Mouse (Mus musculus) adrenal gland, postnatal 36 days (tissue): ENCODE results near the gene Abhd14a. TPM values are rescaled to one million over a fixed set of nuclear protein-coding genes. Genes with fewer than 3 reads are reported as not detected.

ENCODE experiments used
- DNase-seq, 2 experiments: peaks; one replicate each; pipeline ENCODE4 v3.0.0; 2021; ENCODE audit warnings: mixed read lengths in 1 of 2
- total RNA-seq, 2 experiments: library from RNA; stranded (reverse); gene quantifications; 2 replicates each; pipeline ENCODE4 v1.2.3; 2021

The Abhd14a gene
- total RNA-seq, 2 experiments from 2014 or later, result 18.9 to 20.2 TPM

DNA sequence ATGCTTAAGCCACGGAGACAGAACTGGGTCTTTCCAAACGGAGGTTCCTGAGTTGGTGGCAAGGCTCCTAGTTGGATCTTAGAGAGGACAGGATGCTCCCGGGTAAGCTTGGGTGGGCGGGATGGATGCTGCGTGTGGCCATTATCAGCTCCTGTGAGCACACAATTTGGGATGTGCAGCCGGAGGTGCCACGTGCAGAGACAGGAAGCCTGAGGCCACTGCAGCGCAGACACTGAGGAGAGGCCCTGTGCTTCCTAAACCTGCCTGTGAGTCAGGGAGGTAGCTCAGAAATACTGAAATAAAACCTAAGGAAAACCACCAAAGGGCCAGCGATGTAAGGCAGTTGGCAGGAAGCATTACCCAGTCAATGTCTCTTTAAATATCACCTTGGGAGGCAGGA is 22.3 kb upstream of the Abhd14a start:
- no peak for DNase-seq

DNA sequence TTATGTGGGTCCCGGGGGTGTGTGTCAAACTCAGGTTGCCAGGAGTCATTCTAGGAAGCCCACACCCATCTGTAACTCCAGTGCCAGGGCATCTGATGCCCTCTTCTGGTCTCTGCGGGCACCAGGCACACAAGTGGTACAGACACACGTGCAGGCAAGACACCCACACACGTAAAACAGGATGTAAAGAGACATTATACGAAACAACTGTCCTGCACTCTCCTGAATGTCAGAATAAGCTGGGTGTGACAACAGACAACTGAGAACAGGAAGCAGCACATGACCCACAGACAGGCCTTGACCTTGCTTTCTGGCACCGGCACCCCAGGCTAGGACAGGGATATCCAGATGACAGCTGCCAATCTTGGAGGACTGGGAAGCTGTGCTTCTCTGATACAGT is 21.8 kb upstream of the Abhd14a start:
- no peak for DNase-seq

DNA sequence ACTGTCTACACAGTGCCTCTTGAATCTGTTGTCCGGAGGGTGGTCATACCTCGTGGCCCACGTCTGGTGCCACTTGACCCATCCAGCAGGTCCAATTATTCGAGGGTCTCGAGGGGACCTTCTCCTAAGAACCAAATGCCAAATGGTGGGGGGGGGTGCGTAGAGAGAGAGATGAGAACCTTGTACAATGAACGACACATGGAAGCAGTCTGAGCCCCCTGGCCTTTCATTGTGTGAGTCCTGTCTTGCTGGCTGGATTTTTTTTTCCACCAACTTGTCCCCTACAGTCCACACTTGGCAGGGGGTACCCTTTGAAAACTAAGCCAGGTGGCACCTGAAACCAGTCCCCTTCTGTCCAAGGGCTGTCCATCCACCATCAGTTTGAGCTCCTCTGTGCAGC is 20.3 kb upstream of the Abhd14a start:
- no peak for DNase-seq

DNA sequence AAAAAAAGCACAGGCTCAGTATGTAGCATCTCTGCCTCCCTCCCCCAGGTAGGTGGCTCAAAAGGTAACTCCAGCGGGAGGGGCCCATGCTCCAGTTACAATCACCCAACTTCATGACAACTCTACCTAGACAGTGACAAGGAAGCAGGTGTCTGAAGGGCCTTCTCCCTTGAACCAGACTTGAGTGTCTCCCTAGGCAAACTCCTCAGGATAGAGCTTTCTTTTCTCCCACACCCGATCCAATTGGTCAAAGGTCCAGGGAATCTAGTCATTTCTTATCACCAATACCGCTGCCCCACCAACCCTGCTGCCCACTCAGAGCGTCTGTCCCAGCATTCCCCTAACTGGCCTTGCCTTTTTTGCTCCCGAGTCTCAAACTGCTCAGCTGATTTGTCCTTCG is 19.2 kb upstream of the Abhd14a start:
- DNase-seq, result no peak

DNA sequence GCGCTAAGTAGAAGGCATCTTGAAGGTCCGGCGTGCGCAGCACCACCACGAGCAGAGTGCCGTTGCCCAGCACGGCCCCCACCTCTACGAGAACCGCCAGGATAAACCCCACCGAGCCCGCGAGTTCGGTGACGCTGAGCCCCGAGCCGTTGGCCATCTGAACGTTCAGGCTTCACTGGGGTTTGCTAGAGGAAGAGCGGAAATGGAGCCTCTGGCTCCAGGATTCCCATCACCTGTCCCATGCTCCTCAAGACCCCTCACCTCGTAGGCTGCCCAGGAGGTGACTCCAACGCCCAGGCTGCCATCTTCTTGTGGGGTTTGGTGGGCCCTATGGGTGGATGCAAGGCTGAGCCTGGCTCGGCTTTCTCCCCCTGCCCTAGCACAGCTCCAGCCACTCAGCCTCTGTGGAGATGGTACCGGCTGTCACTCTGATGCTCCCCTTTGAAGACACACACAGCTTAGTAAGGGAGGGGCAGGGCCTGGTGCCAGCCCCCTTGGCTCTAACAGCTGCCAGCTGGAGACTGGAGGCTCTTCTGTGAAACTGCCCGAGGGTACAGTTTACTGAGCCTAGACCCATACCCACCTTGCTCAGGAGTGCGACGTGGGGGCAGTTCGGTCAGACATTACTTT is 18.2 kb upstream of the Abhd14a start, which contains the start of gene Gpr62:
Gene Gpr62, minus strand, starts transcription at position 368 of the 630 bp plus-strand sequence.
- no peak for DNase-seq

DNA sequence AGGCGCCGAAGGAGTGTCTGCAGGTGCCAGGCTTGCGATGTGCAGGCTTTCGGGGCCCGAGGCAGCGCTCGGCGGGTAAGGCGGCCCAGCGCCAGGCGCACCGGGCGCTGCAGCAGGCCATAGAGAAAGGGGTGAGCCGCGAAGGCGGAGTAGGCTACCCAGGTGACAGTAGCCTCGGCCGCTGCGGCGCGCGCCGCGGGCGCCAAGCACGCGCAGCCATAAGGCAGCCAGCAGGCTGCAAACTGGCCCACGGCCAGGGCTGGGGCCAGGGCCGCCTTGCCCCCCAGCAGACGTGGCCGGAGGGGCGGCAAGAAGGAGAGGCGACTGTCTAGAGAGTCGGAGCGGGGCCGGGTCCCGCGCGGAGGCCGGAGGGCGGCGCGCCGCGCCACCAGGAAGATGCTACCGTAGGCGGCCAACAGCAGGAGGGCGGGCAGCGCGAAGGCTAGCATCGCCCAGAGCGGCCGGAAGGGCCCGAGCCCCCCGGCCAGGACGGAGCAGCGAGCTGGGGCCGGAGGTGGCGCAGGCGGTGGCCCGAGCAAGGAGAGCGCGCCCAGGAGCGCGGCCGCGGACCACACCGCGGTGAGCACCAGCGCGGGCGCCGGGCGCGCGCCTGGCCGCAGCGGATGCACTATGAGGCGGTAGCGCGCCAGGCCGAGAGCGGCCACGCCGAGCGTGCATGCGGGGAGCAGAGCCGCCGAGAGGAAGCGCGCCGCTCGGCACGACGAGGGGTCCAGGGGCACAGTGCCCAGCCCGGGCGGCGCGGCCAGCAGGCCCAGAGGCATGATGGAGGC is 17.5 kb upstream of the Abhd14a start:
- peak; percentile 55 to 76 for DNase-seq

DNA sequence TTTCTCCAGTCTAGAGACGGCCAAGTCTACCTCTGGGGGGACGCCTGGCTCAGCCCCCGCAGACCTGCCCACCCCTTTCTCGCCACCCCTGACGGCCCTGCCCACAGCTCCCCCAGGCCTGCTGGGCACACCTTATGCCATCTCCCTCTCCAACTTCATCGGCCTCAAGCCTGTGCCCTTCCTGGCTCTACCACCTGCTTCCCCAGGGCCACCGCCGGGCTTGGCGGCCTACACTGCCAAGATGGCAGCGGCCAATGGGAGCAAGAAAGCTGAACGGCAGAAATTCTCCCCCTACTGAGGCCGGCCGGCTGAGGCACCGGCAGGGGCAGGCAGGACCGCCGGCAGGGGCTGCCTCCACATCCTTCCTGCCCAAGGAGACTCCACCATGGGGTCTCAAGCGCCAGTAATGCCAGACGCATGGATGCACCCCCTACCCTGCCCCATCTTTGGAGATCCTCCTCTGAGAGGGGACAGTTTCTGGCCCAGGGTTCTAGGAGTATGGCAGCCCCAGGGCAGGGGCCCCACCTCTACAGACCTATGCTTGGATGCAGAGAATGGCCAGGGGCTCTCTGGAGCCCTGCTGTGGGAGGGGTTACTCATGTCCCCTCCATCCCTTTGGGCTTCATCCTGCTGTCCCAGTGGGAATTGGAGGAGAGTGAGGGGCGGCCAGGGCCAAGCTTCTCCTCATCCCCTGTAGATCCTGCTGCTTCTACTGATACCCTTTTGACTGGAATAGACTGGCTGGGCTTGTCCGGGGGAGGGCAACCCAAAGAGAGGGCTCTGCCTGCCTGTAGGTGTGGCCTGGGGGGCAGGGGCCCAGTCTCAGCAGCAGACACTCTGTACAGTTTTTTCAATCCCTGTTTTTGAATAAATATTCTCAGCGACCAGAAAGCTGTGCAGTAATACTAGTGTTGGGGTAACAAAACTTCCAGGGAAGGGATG is 15.9 kb upstream of the Abhd14a start:
- DNase-seq, result no peak

DNA sequence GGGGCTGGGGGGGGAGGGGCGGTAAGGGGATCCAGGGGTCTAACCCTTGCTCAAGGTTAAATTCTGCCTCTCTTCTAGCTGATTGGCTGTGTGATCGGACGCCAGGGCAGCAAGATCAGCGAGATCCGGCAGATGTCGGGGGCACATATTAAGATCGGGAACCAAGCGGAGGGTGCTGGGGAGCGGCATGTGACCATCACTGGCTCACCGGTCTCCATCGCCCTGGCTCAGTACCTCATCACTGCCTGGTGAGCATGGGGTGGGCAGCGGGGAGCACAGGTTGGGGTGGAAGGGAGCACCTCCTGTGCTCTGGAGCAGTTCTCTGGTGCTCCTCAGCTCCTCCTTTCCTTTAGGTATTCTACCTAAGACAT is 14.9 kb upstream of the Abhd14a start:
- DNase-seq, result no peak

DNA sequence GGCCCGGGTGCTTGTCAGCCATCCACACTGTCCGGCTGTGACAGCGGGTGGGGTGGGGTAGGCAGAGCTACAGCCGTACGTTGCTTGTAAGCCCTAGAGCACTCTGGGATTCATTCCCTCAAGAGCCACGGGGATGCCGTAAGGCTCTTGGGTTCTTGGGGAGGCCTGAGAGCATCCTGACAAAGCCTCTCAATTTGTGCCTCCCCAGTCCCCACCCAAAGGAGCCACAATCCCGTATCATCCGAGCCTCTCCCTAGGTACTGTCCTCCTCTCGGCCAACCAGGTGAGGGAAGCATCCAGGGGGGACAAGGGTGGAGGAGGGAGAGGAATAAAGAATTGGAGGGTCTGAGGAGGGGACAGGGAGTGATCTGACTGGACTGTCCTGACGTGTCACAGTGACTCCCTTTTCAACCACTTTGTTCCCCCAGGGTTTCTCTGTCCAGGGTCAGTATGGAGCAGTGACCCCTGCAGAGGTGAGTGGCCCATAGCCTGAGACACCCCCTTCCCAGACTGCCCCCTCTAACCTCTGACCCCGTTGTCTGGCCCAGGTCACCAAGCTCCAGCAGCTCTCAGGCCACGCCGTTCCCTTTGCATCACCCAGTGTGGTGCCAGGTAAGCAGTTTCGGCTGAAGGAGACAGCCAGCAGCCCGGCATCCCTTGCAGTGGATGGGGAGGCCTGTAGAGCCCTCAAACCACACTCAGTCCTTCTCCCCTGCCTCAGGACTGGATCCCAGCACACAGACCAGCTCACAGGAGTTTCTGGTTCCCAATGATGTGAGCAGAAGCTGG is 14.4 kb upstream of the Abhd14a start:
- DNase-seq, result no peak

DNA sequence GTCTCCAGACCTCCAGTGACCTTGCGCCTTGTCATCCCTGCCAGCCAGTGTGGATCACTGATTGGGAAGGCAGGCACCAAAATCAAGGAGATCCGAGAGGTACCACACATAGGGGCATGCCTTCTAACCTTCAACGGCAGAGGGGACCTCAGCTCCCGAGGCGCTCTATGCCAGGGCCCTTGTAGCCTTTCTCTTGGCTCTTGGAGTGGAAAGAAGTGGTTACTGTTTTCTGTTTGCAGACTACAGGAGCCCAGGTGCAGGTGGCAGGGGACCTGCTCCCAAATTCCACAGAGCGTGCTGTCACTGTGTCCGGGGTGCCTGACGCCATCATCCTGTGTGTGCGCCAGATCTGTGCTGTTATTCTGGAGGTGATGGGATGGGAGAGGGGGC is 13.5 kb upstream of the Abhd14a start:
- no peak for DNase-seq

DNA sequence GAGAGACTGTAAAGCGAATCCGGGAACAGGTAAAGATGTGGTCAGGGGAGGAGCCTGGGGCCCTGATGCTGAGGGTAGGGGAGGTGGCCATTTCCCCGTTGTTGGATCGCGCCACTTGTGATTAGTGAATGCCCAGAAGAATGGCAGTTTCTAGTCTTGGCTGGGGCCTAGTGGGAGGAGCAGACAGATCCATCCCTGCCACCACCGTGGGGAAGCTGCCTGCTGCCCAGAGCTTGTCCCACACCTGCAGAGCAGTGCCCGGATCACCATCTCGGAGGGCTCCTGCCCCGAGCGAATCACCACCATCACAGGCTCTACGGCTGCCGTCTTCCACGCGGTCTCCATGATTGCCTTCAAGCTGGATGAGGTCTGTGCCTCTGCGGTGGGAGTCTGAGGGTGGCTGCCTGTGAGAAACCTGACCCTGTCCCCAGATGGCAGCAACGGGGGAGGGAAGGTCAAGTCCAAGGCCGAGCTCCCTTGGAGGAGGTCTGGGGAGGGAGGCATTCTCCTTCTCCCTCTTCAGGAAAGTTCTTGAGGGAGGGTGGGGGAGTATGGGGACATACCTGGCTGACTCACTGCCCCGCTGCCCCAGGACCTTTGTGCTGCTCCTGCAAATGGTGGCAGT is 13.0 kb upstream of the Abhd14a start:
- DNase-seq, result no peak

DNA sequence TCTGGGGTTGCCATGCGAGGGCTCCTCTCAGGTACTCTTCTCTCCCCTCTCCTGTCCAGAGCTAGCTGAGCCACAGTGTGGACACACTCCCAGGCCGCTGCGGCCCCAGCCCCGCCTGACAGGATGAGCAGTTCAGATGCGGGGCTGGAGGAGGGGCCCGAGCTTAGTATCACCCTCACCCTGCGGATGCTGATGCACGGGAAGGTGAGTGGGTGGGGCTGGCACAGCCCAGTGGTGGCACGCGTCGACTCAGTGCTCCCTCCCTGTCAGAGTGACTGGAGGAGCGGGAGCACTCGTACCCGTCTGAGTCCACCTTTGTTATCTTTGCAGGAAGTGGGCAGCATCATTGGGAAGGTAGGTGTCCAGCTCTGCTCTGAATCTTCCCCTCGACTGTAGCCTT is 12.5 kb upstream of the Abhd14a start:
- DNase-seq, result no peak

DNA sequence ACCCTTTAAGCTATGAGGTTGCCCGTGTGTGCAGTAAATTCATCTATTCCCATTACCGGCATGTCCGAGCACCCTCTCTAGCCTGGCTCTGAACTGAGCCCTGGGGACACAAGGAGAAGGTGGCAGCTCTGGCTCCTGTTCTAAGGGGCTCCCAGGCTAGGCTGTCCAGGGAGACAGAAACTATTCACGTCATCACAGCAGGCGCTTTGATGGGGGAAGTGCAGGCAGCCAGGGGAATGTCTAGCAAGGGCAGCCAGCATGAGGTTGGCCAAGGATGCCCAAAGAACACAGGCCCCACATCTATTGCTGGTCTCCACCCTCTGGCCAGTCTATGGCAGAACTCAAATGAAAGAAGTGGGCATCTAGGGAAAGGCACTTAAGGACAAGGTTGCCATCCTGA is 10.4 kb upstream of the Abhd14a start:
- DNase-seq, result no peak

DNA sequence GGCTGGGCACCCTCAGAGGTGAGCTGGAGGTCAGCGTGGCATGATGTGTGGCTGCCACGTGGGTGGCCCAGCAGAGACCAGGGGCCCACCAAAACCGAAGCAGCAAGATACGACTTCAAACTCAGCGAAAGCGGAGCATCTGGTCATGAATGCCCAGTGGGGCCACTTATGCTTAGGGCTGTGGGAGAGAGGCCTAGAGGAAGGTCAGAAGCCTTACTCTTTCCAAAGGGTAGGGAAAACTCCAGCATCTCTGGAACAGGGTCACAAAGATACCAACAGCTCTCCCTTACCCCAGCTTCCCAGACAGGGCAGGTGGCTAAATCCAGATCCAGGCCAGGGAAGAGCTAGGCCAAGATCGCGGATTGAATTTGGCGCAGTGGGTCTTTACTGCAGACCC is 9.7 kb upstream of the Abhd14a start:
- DNase-seq, result no peak

DNA sequence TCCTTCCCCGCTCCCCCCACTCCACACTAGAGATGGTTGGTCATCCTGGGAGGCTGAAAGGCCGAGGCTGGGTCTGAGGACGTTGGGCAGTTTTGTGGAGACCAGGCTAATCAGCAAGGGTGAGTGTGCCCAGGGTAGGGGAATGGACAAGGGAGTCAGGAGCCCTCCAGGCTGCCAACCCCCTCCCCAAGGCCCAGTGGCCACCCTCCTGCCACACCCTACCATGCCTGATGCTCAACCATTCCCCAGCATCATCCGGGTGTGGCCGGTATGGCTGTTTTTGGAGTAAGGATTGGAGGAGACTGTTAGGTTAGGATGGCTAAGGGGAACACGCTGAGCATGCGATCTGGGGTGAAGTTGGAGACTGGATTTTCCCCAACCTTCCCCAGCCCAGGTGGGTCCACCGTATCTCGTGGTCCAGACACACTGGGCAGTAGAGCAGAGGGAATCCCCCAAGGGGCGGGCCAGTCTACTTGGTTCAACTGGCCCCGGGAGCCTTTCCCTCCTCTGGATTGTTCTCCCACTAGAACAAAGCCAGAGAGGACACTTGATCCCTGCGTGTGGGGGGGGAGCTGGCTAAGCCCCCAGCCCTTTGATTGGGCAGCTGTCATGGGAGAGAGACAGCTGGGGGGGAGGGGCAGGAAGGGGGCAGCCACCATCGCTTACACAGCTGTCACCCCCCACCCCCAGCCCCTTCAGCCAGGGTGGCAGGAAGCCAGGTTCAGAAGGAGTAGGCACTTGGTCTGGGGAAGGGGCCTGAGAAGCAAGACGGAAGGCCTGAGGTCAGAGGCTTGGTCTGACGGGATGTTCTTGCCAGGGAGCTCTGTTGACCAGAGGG is 9.1 kb upstream of the Abhd14a start:
- no peak for DNase-seq

DNA sequence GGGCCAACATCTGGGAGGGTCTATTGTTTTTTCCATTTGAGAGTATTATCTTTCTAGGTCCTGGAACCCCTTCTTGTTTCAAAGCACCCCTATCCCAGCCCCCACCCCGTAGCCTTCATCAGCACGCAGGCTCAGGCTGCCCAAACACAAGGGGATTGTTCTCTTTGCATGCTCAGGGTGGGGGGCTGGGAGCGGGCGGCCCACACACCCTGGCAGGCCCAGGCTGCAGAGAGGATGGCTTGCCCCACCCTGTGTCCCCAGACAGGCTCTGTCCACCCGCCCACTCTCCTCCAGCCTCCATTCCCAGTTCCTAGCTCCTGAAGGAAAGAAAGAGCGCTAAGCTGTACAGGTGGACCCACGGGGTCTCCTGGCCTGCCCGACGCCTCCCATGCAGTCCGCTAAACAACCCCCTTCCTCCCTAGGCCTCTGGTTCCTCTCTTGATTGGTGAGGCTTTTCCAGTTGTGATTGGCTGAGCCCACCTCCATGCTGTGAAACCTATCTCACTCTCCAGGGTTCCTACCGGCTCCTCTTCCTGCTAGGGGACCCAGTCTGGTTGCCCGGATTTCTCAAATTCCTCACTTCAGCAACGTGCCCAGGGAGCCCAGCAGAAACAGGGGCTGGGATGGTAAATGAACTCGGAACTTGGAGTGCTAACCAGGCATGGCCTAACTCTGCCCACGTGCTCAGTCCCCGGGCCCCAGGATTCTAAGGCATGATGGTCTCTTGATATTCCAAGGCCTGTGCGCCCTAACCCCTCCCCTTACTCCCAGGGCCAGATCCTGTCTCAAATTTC is 7.6 kb upstream of the Abhd14a start:
- no peak for DNase-seq

DNA sequence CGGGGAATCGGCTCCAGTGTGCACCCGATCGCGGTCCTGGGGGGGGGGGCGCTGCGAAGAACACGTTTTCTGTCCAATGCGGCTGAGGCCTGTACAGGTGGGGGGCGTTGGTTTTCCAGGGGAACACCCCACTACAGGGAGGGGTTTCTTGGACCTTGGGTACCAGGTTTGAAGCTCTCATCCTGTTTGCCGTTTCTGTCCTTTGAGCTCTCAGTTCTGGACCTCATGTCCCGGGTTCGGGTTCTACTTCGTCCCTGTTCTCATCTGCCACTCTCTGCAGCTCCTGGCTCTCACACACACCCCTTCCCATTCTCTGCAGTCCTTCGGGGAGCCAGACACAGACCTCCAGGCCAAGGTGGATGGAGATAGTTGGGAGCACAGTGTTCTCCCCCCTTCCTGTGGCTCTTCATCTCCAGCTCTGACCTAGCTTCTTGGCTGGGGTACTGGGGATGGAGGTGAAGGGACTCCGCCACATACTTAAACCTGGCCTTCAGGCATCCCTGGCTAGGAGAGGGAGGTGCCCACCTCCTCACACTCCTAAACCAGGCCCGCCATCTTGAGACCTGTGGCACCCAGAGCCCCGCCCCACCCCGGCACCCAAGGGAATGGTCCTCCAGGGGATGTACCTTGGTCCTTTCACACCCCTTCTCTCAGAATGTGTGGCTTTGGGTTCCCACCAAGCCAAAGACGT is 6.7 kb upstream of the Abhd14a start:
- no peak for DNase-seq

DNA sequence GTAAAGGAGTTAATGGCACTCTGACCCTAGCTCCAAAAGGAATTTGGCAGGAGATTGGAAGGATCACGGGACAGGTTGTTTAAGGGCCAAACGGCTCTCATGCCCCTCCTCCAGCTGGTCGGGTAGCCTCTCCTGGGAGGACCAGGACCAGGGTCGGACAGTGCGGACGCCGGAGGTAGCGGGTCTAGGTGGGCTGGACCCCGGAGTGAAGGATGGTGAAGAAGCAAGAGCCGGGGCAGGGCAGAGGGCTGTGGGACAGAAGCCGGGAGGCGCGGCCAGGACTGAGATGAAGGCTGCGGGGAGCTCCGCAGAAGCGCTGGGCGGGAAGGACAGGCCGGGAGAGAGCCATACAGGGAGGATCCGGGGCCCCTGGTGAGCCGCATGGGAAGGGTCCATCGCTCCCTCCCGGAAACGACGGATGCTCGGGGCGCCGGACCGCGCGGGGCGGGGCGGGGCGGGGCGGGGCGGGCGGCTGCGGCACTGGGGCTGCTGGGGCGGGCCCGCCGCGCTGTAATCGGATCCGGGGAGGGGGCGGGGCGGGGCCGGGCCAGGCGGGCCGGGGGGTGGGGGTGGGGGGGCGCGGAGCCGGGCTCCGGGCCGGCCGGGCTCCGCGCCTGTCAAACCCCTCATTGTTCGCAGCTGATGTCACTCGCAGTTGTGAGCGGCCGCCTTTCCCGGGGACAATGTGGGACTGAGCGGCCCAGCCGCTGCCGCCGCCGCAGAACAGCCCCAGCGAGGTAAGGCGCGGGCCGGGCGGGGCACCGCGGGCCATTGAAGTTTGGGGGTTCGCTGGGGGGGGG is 6.0 kb upstream of the Abhd14a start, which contains the start of gene Pcbp4:
Gene Pcbp4, plus strand, starts transcription at position 21 of the 800 bp plus-strand sequence.
- DNase-seq, result peak; percentile 67 to 73
